Comparison of ENCODE assay signal across 24 mouse cellular contexts in the genomic region with DNA sequence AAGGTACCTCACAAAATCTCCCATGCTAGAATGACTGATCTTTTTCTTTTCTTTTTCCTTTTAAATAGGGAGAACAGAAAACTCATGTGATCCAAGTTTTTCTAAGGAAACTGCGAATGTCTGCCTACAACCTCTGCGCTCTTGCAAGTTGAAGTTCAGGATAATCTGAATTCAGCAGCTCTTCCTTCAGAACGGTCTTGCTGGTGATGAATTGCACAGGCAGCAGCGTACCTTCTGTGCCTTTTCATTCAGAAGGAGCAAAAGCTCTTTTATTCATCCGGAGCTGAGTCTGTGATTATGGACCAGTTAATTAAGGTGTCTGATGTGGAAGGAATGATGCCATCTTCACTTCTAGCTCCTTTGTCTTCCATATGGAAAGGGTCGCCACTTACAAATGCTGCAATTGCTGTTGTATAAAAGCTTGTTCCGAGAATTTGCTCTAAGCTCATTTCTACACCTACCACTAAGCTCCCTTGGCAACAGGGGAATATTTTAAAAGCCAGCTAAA.
A peak's percentile ranks its signal among the peaks of the same experiment; 100 is the strongest.
DNase-seq lines count a peak whose midpoint lies in the region; ATAC-seq and TF ChIP-seq lines count a peak whose summit lies in the region.
"Had no signal": no experiment of that assay in that cellular context is flagged by ENCODE, and none has a peak within 500 bp of the region (broad histone marks: within the 10 kb centered on the region; RNA-seq: fewer than 3 reads in every experiment).

No protein-coding gene starts in this region.

- H3K9me3 ChIP-seq in hindbrain, embryonic 16.5 days (ENCODE audit: control insufficient read depth, low read length), result no peaks in the 10 kb centered on the region
- no peaks in the 10 kb centered on the region for H3K9me3 ChIP-seq in hindbrain, embryonic 11.5 days (ENCODE audit: control insufficient read depth, low read length)
- H3K9me3 ChIP-seq: forebrain, embryonic 13.5 days; heart, embryonic 13.5 days; intestine, embryonic 15.5 days; limb, embryonic 13.5 days; lung, embryonic 15.5 days; neural tube, embryonic 15.5 days had no signal

- H3K9ac ChIP-seq in hindbrain, embryonic 16.5 days (ENCODE audit: low read depth, low read length), result no peak overlapping the region
- no peak overlapping the region for H3K9ac ChIP-seq in hindbrain, embryonic 11.5 days (ENCODE audit: low read depth, low read length)
- H3K9ac ChIP-seq: forebrain, embryonic 13.5 days; heart, embryonic 13.5 days; intestine, embryonic 15.5 days; limb, embryonic 13.5 days; liver, embryonic 14.5 days; lung, embryonic 15.5 days; neural tube, embryonic 15.5 days had no signal

- no peak for TF ChIP-seq CTCF in brain, embryonic 14.5 days (IDR thresholded peaks at IDR 0.05; ENCODE audit: borderline replicate concordance, extremely low read depth, insufficient read depth, insufficient read length)

- DNase-seq in hindbrain, embryonic 11.5 days (ENCODE audit: low spot score), result no peak
- DNase-seq in left cerebral cortex, postnatal 36 days (ENCODE audit: low spot score in 2 of 2), result peak; percentile 19 to 20
- no peak for DNase-seq in left cerebral cortex, postnatal 10 days (ENCODE audit: extremely low spot score in 1 of 2, low spot score in 2 of 2)
- peak; percentile 61 for DNase-seq in brain, adult 2 months (ENCODE audit: low read depth, low spot score)
- peak; percentile 54 for DNase-seq in brain, embryonic 14.5 days (ENCODE audit: low read depth)
- no peak for DNase-seq in gastrocnemius, postnatal 10 days
- DNase-seq: adrenal gland, adult 2 months; cerebellum, adult 9-10 months; gastrocnemius, postnatal 14 days; heart, adult 18-20 months; heart, postnatal 36 days; kidney, adult 9 months; kidney, postnatal 25 days; lung, postnatal 4 days; thymus, postnatal 36 days had no signal

- no peak for ATAC-seq in hindbrain, embryonic 16.5 days
- ATAC-seq in hindbrain, embryonic 11.5 days (ENCODE audit: low FRiP score), result no peak
- ATAC-seq: forebrain, embryonic 13.5 days; intestine, embryonic 15.5 days had no signal

- TF ChIP-seq POLR2A in brain, embryonic 14.5 days (IDR thresholded peaks at IDR 0.05; ENCODE audit: borderline replicate concordance, extremely low read depth, insufficient read depth, insufficient read length, poor library complexity, severe bottlenecking), result no peak

- H3K4me2 ChIP-seq in hindbrain, embryonic 16.5 days (ENCODE audit: low read length), result 0 out of 2 replicates have a peak overlapping the region, but pooled peaks have one; percentile 14
- H3K4me2 ChIP-seq in hindbrain, embryonic 11.5 days (replicated peaks; ENCODE audit: low read depth, low read length), result no peak overlapping the region
- H3K4me2 ChIP-seq: forebrain, embryonic 13.5 days; heart, embryonic 13.5 days; intestine, embryonic 15.5 days; limb, embryonic 13.5 days; lung, embryonic 15.5 days; neural tube, embryonic 15.5 days had no signal

- 48% methylated on average over 7 of the region's 7 CpGs for WGBS in hindbrain, embryonic 16.5 days
- WGBS in hindbrain, embryonic 11.5 days, result 69% methylated on average over 7 of the region's 7 CpGs

- H3K27me3 ChIP-seq in hindbrain, embryonic 16.5 days (replicated peaks; ENCODE audit: control insufficient read depth, insufficient read depth, low read length), result no peaks in the 10 kb centered on the region
- no peaks in the 10 kb centered on the region for H3K27me3 ChIP-seq in hindbrain, embryonic 11.5 days (ENCODE audit: control insufficient read depth, insufficient read depth, low read length)
- H3K27me3 ChIP-seq: forebrain, embryonic 13.5 days; heart, embryonic 13.5 days; intestine, embryonic 15.5 days; limb, embryonic 13.5 days; lung, embryonic 15.5 days; neural tube, embryonic 15.5 days had no signal

- H3K4me3 ChIP-seq in hindbrain, embryonic 16.5 days (ENCODE audit: low read length), result no peak overlapping the region
- no peak overlapping the region for H3K4me3 ChIP-seq in hindbrain, embryonic 11.5 days (ENCODE audit: low read depth, low read length)
- H3K4me3 ChIP-seq: erythroblast, embryonic 14.5 days; forebrain, embryonic 13.5 days; heart, embryonic 13.5 days; intestine, embryonic 15.5 days; limb, embryonic 13.5 days; lung, embryonic 15.5 days; neural tube, embryonic 15.5 days had no signal

- no peak overlapping the region for H3K27ac ChIP-seq in hindbrain, embryonic 16.5 days (ENCODE audit: low read depth, low read length)
- no peak overlapping the region for H3K27ac ChIP-seq in hindbrain, embryonic 11.5 days (ENCODE audit: low read depth, low read length)
- H3K27ac ChIP-seq: forebrain, embryonic 13.5 days; heart, embryonic 13.5 days; intestine, embryonic 15.5 days; limb, embryonic 13.5 days; liver, embryonic 14.5 days; lung, embryonic 15.5 days; neural tube, embryonic 15.5 days had no signal

- H3K36me3 ChIP-seq in hindbrain, embryonic 16.5 days (ENCODE audit: control insufficient read depth, insufficient read depth, low read length), result no peaks in the 10 kb centered on the region
- H3K36me3 ChIP-seq in hindbrain, embryonic 11.5 days (ENCODE audit: control insufficient read depth, insufficient read depth, low read length), result no peaks in the 10 kb centered on the region
- H3K36me3 ChIP-seq: heart, embryonic 13.5 days; intestine, embryonic 15.5 days; limb, embryonic 13.5 days; lung, embryonic 15.5 days; neural tube, embryonic 15.5 days had no signal

- intact Hi-C loops in left cerebral cortex, postnatal 36 days (cut with DNase I), result no loop called here
- intact Hi-C loops in left cerebral cortex, postnatal 10 days (cut with DNase I), result no loop called here

- H3K4me1 ChIP-seq in hindbrain, embryonic 16.5 days (ENCODE audit: control insufficient read depth, insufficient read depth, low read depth, low read length), result no peaks in the 10 kb centered on the region
- H3K4me1 ChIP-seq in hindbrain, embryonic 11.5 days (replicated peaks; ENCODE audit: control insufficient read depth, insufficient read depth, low read length), result no peaks in the 10 kb centered on the region
- H3K4me1 ChIP-seq: heart, embryonic 13.5 days; intestine, embryonic 15.5 days; limb, embryonic 13.5 days; lung, embryonic 15.5 days; neural tube, embryonic 15.5 days had no signal

Comparison
In these comparisons a context has a peak if more than half of its experiments do, and no peak if none do; other contexts are left out.
1. DNase-seq: peak in left cerebral cortex, postnatal 36 days (2 of 2), brain, adult 2 months (single experiment) and brain, embryonic 14.5 days (single experiment); none in hindbrain, embryonic 11.5 days (single experiment), left cerebral cortex, postnatal 10 days (0 of 2) and gastrocnemius, postnatal 10 days (single experiment).